Mouse (Mus musculus) forebrain, embryonic 15.5 days (tissue): ENCODE data around the gene Cep295nl. TPM values are rescaled to one million over a fixed set of nuclear protein-coding genes. Genes with fewer than 3 reads are reported as not detected.
A peak's percentile ranks its signal among the peaks of the same experiment; 100 is the strongest.

Experiments
- ATAC-seq: fragments of 200-750 bp; cut with Nextera tagmentation; replicated peaks from 2 replicates; pipeline ENCODE4 v1.8.0; 2017; ENCODE audit warnings: mild to moderate bottlenecking, moderate TSS enrichment, moderate library complexity
- H3K27ac ChIP-seq: fragments of 300-500 bp; sonication (generic); replicated peaks from 2 replicates; pipeline ENCODE4 v1.5.1; 2015; ENCODE audit warnings: mild to moderate bottlenecking, inconsistent platforms
- H3K27me3 ChIP-seq: fragments of 300-500 bp; sonication (generic); 2 replicates; pipeline ENCODE4 v1.6.1; 2015; ENCODE audit warnings: inconsistent platforms
- H3K36me3 ChIP-seq: fragments of 300-500 bp; sonication (generic); 2 replicates; pipeline ENCODE4 v1.6.1; 2015; ENCODE audit warnings: mild to moderate bottlenecking, inconsistent platforms
- H3K4me1 ChIP-seq: fragments of 300-500 bp; sonication (generic); 2 replicates; pipeline ENCODE4 v1.6.1; 2015; ENCODE audit warnings: inconsistent platforms
- H3K4me2 ChIP-seq: fragments of 300-500 bp; sonication (generic); replicated peaks from 2 replicates; pipeline ENCODE4 v1.6.1; 2015; ENCODE audit warnings: mild to moderate bottlenecking, inconsistent platforms
- H3K4me3 ChIP-seq: fragments of 300-500 bp; sonication (generic); 2 replicates; pipeline ENCODE4 v1.5.1; 2015; ENCODE audit warnings: mild to moderate bottlenecking, inconsistent platforms
- H3K9ac ChIP-seq: fragments of 300-500 bp; sonication (generic); replicated peaks from 2 replicates; pipeline ENCODE4 v1.6.1; 2015; ENCODE audit warnings: mild to moderate bottlenecking, inconsistent platforms
- H3K9me3 ChIP-seq: fragments of 300-500 bp; sonication (generic); 2 replicates; pipeline ENCODE4 v1.6.1; 2016; ENCODE audit warnings: inconsistent platforms
- WGBS: fragments of 180-500 bp; shearing (Covaris S2); methylation state at CpG from one replicate; pipeline ENCODE4 v1.1.7; 2015; ENCODE audit warnings: mixed read lengths; 5-methylcytosine and 5-hydroxymethylcytosine counted together
- polyA plus RNA-seq: library from polyadenylated mRNA; unstranded; fragments of >200 nt; fragmentation: Nextera tagmentation; extraction: Ambion mirVana; gene quantifications from 2 replicates; pipeline ENCODE4 v1.2.1, GENCODE M21; 2015

The Cep295nl gene
- polyA plus RNA-seq, 1 experiment from 2014 or later, result not detected

- H3K4me2 ChIP-seq, result no peak overlapping the region
- H3K27ac ChIP-seq, result no peak overlapping the region
- no peaks in the 10 kb centered on the region for H3K27me3 ChIP-seq
- H3K9me3 ChIP-seq, result no peaks in the 10 kb centered on the region
- H3K36me3 ChIP-seq, result no peaks in the 10 kb centered on the region
- ATAC-seq, result no peak
- peaks cover 3% of the 10 kb centered on the region; the same call in 1 of the 2 replicates for H3K4me1 ChIP-seq
- H3K4me3 ChIP-seq, result no peak overlapping the region
- WGBS, result 58% methylated on average over 3 of the region's 3 CpGs
- no peak overlapping the region for H3K9ac ChIP-seq
These were observed 26.0 kb upstream of the Cep295nl start for GRCm38 (mm10) chr11:118368330-118368729.

DNA sequence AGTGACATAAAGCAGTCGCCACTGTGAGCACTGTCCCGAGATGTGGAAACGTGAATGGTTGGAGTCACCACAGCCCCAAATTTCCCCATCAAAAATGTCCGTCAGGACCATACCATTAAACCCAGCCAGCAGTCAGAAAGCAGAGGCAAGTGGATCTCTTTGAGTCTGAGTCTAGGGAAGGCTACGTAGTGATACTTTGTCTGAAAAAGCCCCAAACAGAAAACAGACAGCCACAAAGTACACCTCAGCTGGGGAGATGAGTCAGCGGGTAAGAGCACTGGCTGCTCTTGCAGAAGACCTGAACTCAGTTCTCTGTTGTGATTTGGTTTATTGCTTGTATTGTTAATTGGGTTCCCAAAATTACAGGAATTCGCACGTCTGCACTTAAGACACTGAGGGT is 24.3 kb upstream of the Cep295nl start:
- no peaks in the 10 kb centered on the region for H3K9me3 ChIP-seq
- H3K4me2 ChIP-seq, result no peak overlapping the region
- H3K27ac ChIP-seq, result no peak overlapping the region
- ATAC-seq, result no peak
- no peak overlapping the region for H3K9ac ChIP-seq
- no peaks in the 10 kb centered on the region for H3K27me3 ChIP-seq
- H3K4me3 ChIP-seq, result no peak overlapping the region
- H3K4me1 ChIP-seq, result peaks cover 11% of the 10 kb centered on the region
- H3K36me3 ChIP-seq, result no peaks in the 10 kb centered on the region
- 82% methylated on average over 8 of the region's 8 CpGs for WGBS

DNA sequence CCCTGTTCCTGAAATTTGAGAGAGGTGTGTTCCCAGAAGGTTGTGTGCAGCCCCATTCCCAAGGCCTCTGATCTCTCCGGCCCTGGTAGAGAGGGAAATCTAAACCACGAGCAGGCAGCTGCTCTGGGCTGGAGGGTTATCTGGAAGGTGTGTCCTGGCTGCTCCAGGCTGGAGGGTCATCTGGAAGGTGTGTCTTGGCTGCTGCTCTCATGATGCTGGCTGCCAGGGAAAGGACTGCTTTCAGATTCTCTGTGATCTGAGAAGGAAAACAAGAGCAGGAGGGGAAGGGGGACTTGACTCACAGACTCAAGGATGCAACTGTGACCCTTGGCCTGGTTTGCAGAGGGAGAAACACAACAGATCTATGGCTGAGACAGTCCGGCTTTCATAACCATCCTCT is 23.8 kb upstream of the Cep295nl start:
- H3K4me3 ChIP-seq, result no peak overlapping the region
- H3K36me3 ChIP-seq, result no peaks in the 10 kb centered on the region
- H3K9me3 ChIP-seq, result no peaks in the 10 kb centered on the region
- H3K27me3 ChIP-seq, result no peaks in the 10 kb centered on the region
- H3K27ac ChIP-seq, result no peak overlapping the region
- 84% methylated on average over 3 of the region's 3 CpGs for WGBS
- no peak overlapping the region for H3K9ac ChIP-seq
- no peak for ATAC-seq
- peaks cover 15% of the 10 kb centered on the region for H3K4me1 ChIP-seq
- no peak overlapping the region for H3K4me2 ChIP-seq

DNA sequence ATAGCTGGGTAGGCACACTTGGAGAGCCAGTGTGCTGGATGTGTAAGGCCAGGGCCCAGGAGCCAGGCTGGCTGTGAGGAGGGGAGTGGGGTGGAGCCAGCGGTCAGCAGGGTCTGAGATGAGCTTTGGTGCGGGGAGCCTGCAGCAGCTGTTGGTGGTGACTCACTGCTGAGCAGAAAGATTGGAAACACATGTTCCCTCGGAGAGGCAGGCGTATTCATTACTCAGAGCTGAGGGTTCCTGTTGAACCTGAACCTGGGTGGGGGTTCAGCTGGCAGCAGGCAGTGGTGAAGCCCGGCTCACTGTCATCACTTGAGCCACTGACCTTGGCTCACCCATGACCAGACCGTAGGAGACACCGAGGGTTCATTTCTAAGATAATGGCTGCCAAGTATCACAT is 22.9 kb upstream of the Cep295nl start:
- Histone ChIP-seq H3K4me2 (no peak overlapping the region), H3K36me3 (no peaks in the 10 kb centered on the region), H3K9ac (no peak overlapping the region), H3K4me3 (no peak overlapping the region), H3K27ac (no peak overlapping the region), H3K4me1 (peaks cover 25% of the 10 kb centered on the region), H3K27me3 (no peaks in the 10 kb centered on the region), H3K9me3 (no peaks in the 10 kb centered on the region)
- 82% methylated on average over 7 of the region's 7 CpGs for WGBS
- no peak for ATAC-seq

DNA sequence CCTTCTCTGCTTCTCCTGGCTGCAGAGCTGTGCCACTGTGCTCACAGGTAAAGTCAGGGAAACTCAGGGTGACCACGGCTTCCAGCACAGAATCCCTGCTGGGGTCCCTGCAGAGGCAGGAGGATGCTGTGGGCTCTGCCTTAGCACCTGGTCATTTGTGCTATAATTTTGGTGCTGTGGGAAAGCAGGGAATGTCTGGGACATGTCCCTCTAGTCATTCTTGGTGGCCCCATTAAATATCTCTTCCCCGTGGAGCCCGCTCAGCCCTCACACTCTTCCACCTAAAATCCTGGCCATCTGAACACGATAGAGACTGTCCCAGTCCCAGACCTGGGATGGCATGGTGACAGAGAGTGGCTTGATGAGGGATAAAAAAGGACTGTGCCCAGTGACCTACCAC is 21.7 kb upstream of the Cep295nl start:
- H3K36me3 ChIP-seq, result no peaks in the 10 kb centered on the region
- WGBS, result 86% methylated on average over 4 of the region's 4 CpGs

GRCm38 (mm10) chr11:118362971-118363518 is 20.7 kb upstream of the Cep295nl start:
- Histone ChIP-seq H3K27me3 (no peaks in the 10 kb centered on the region), H3K36me3 (no peaks in the 10 kb centered on the region), H3K4me3 (no peak overlapping the region), H3K9me3 (no peaks in the 10 kb centered on the region), H3K4me2 (no peak overlapping the region), H3K4me1 (peaks cover 25% of the 10 kb centered on the region), H3K9ac (no peak overlapping the region), H3K27ac (no peak overlapping the region)
- 0 out of 2 replicates have a peak, but pooled peaks have one; percentile 36 for ATAC-seq
- 12% methylated on average over 8 of the region's 8 CpGs for WGBS

More for the DNA sequence above, 21.7 kb upstream of the Cep295nl start:
- peaks cover 25% of the 10 kb centered on the region for H3K4me1 ChIP-seq
- no peak overlapping the region for H3K9ac ChIP-seq
- no peaks in the 10 kb centered on the region for H3K27me3 ChIP-seq
- no peak overlapping the region for H3K4me2 ChIP-seq
- H3K9me3 ChIP-seq, result no peaks in the 10 kb centered on the region
- ATAC-seq, result no peak
- H3K4me3 ChIP-seq, result no peak overlapping the region
- H3K27ac ChIP-seq, result no peak overlapping the region

DNA sequence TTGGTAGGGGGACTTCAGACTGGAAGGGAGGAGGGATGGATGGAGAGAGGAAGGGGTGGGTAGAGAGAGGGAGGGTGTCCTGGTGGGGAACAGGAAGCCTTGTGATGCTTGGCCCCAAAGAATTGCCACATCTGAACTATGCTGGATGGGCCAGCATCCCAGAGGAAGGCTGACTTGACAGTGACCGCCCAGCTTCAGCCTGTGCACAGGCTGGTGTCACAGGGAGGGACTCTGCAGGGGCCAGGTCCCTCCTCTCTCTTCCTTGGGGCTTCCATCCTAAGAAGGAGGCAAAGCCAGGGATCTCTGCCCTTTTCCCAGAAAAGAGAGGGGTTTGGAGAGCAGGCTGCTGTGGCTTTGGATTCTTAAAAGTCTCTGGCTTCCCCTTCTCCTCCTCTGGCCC is 20.2 kb upstream of the Cep295nl start:
- no peak overlapping the region for H3K27ac ChIP-seq
- no peaks in the 10 kb centered on the region for H3K9me3 ChIP-seq
- H3K4me3 ChIP-seq, result no peak overlapping the region
- 100% methylated on average over 1 of the region's 1 CpGs for WGBS
- peaks cover 25% of the 10 kb centered on the region for H3K4me1 ChIP-seq
- no peak for ATAC-seq
- H3K36me3 ChIP-seq, result no peaks in the 10 kb centered on the region
- H3K27me3 ChIP-seq, result no peaks in the 10 kb centered on the region
- no peak overlapping the region for H3K4me2 ChIP-seq
- H3K9ac ChIP-seq, result no peak overlapping the region

GRCm38 (mm10) chr11:118360907-118361341 is 18.6 kb upstream of the Cep295nl start:
- peak; percentile 68; the same call in 1 of the 2 replicates for ATAC-seq
- no peaks in the 10 kb centered on the region for H3K36me3 ChIP-seq
- WGBS, result 56% methylated on average over 10 of the region's 10 CpGs

DNA sequence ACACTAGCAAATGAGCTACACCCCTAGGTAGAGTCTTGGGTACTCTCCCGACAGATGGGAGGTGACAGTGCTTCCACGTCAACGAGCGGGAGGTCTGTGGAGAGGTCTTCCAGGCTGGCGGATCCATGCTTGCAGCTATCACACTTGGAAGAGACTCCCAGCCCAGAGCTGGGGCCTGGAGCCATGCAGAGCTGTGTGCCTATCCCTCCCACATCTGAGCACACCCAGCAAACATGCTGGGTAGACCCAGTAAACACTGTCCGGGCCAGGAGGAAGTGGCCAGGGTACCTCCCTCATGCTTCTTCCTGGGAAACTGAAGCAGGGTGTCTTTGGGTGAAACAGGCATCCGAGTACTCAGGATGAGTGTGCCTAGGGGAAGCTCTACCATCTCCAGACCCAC is 18.2 kb upstream of the Cep295nl start:
- Histone ChIP-seq H3K9ac (no peak overlapping the region), H3K27me3 (no peaks in the 10 kb centered on the region), H3K4me3 (no peak overlapping the region), H3K36me3 (no peaks in the 10 kb centered on the region), H3K4me2 (no peak overlapping the region), H3K9me3 (no peaks in the 10 kb centered on the region), H3K4me1 (peaks cover 34% of the 10 kb centered on the region), H3K27ac (peak overlapping the region; percentile 78)
- WGBS, result 61% methylated on average over 7 of the region's 7 CpGs
- ATAC-seq, result peak; percentile 35; the same call in 1 of the 2 replicates

More at GRCm38 (mm10) chr11:118360907-118361341, 18.6 kb upstream of the Cep295nl start:
- no peak overlapping the region for H3K4me2 ChIP-seq
- H3K27me3 ChIP-seq, result no peaks in the 10 kb centered on the region
- peaks cover 30% of the 10 kb centered on the region for H3K4me1 ChIP-seq
- H3K9ac ChIP-seq, result no peak overlapping the region
- no peak overlapping the region for H3K4me3 ChIP-seq
- H3K27ac ChIP-seq, result peak overlapping the region; percentile 78
- H3K9me3 ChIP-seq, result no peaks in the 10 kb centered on the region

DNA sequence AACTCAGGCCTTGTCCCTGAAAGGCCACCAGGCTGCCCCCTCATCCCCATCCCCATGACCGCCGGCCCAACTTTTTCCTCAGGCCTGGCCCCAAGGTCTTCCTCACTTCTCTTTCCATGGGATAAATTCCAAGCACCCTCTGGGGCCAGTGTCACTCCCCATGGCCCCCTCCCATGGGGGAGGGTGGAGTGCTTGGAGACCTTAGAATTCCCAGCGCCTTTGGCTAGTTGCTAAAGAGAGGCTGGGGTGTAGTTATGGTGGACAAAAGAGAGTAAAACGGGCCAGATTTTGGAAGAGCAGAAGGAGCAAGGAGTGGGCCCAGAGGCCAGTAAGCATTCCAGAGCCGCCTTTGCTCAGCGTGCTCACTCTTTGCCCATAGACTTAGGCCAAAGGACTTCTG is 13.3 kb upstream of the Cep295nl start, which contains the start of gene Timp2:
Gene Timp2 (minus strand): TSS at position 101 of the 400 bp plus-strand sequence.
- Histone ChIP-seq H3K4me1 (peaks cover 44% of the 10 kb centered on the region), H3K27me3 (no peaks in the 10 kb centered on the region), H3K9me3 (no peaks in the 10 kb centered on the region), H3K4me2 (peak within 1 kb of the TSS; percentile 86), H3K27ac (peak within 1 kb of the TSS; percentile 94), H3K4me3 (peak within 1 kb of the TSS; percentile 88), H3K36me3 (no peaks in the 10 kb centered on the region), H3K9ac (peak within 1 kb of the TSS; percentile 90)
- WGBS, result 23% methylated on average over 6 of the region's 6 CpGs
- ATAC-seq, result no peak; the same call in 1 of the 2 replicates

GRCm38 (mm10) chr11:118355205-118355604 is 12.9 kb upstream of the Cep295nl start:
- peak overlapping the region; percentile 86 for H3K4me2 ChIP-seq
- no peaks in the 10 kb centered on the region for H3K27me3 ChIP-seq
- H3K9ac ChIP-seq, result peak overlapping the region; percentile 90
- no peaks in the 10 kb centered on the region for H3K9me3 ChIP-seq
- WGBS, result under 1% methylated on average over 43 of the region's 43 CpGs
- no peaks in the 10 kb centered on the region for H3K36me3 ChIP-seq
- peak; percentile 97 for ATAC-seq
- H3K4me3 ChIP-seq, result peak overlapping the region; percentile 88
- peak overlapping the region; percentile 94 for H3K27ac ChIP-seq
- peaks cover 40% of the 10 kb centered on the region for H3K4me1 ChIP-seq

DNA sequence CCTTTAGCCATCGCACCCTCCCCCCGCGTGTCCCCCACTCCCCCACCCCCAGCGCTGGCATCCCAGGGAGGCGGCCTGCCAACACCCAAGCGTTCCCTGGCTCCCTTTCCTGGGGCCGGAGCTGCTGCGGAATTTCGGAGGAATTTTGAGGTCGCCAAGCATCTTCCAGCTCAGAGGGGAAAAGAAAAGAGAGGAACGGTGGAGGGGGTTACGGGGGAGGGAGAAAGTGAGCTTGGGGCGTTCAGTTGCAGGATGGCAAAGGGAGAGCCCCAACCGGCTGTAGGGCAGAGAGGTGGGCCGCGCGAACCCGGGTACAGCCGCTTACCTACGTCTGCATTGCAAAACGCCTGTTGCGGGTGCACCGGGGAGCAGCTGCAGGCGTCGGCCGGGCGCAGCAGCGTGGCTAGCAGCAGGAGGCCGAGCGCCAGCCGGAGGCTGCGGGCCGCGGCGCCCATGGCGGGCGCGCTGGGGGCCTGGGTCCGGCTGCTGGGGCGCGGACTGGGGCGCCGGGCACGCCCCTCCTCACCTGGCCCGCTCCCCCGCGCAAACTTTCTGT is 12.4 kb upstream of the Cep295nl start:
- Histone ChIP-seq H3K9me3 (no peaks in the 10 kb centered on the region), H3K4me1 (peaks cover 39% of the 10 kb centered on the region), H3K4me3 (peak overlapping the region; percentile 88), H3K27ac (peak overlapping the region; percentile 94), H3K4me2 (peak overlapping the region; percentile 86), H3K36me3 (no peaks in the 10 kb centered on the region), H3K27me3 (no peaks in the 10 kb centered on the region), H3K9ac (peak overlapping the region; percentile 90)
- 0% methylated on average over 43 of the region's 47 CpGs for WGBS
- ATAC-seq, result peak; percentile 30; the same call in 1 of the 2 replicates
